Mouse (Mus musculus): ENCODE data around the gene Pitpnc1. TPM values are rescaled to one million over a fixed set of nuclear protein-coding genes. Genes with fewer than 3 reads are reported as not detected.
A peak's percentile ranks its signal among the peaks of the same experiment; 100 is the strongest.

Gene Pitpnc1
- polyA plus RNA-seq, 1 experiment, result 30.0 TPM

GRCm38 (mm10) chr11:107431197-107431965 is 39.1 kb downstream of the Pitpnc1 start:
- Histone ChIP-seq H3K27ac (ENCODE audit: insufficient read depth, low read length) (no peak overlapping the region), H3K27me3 (ENCODE audit: control insufficient read depth, insufficient read depth, low read length) (no peaks in the 10 kb centered on the region), H3K4me3 (replicated peaks; ENCODE audit: insufficient read depth, low read depth, low read length) (no peak overlapping the region), H3K4me1 (ENCODE audit: control insufficient read depth, insufficient read depth, low read length) (no peaks in the 10 kb centered on the region)
- no peak for DNase-seq
- 82% methylated on average over 7 of the region's 7 CpGs for WGBS
- TF ChIP-seq POLR2A (IDR thresholded peaks at IDR 0.05; ENCODE audit: borderline replicate concordance, insufficient read depth, low read length) (no peak), CTCF (IDR thresholded peaks at IDR 0.05; ENCODE audit: borderline replicate concordance, insufficient read depth, low read depth, low read length) (no peak)

DNA sequence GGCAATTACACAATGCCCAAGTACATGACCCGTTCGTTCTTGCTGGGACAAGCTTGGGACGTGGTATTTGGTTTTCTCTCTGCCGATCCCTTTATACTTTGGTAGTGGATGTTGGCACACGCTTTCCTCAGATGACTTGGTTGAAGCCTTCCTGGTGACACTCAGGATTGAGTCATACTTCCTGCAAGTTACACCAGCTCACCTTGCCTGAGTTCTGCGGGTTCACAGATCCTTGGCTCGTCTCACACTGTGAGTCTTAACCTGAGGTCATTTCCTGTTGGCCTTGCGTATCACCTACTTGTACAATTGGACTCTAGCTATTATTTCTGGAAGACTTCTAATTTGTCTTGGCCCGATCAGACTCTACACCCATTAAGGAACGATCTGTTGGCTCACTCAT is 42.5 kb downstream of the Pitpnc1 start:
- Histone ChIP-seq H3K4me3 (replicated peaks; ENCODE audit: insufficient read depth, low read depth, low read length) (no peak overlapping the region), H3K27ac (ENCODE audit: insufficient read depth, low read length) (no peak overlapping the region), H3K4me1 (ENCODE audit: control insufficient read depth, insufficient read depth, low read length) (no peaks in the 10 kb centered on the region), H3K27me3 (ENCODE audit: control insufficient read depth, insufficient read depth, low read length) (no peaks in the 10 kb centered on the region)
- no peak for TF ChIP-seq POLR2A (IDR thresholded peaks at IDR 0.05; ENCODE audit: borderline replicate concordance, insufficient read depth, low read length)
- no peak for TF ChIP-seq CTCF (IDR thresholded peaks at IDR 0.05; ENCODE audit: borderline replicate concordance, insufficient read depth, low read depth, low read length)
- no peak for DNase-seq
- WGBS, result 91% methylated on average over 10 of the region's 10 CpGs

DNA sequence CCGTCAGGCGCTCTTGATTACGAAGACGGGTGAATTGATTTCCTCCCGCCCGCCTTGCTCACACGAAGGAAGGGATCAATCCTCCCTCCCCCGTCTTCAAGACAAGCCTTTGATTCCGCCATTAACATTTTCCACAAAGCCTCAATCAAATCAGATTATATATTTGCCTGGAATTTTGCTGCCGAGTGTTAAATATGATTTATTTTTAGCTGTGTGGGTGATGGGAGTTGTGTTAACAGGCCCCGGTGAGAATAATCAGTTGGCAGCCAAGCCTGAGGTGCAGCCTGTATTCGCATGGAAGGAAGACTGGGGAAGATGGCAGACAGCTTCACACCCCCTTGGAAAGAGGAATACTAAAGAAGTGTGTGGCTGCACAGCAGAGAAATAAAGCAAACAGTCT is 46.3 kb downstream of the Pitpnc1 start:
- 82% methylated on average over 12 of the region's 12 CpGs for WGBS
- TF ChIP-seq CTCF (IDR thresholded peaks at IDR 0.05; ENCODE audit: borderline replicate concordance, insufficient read depth, low read depth, low read length) (no peak), POLR2A (IDR thresholded peaks at IDR 0.05; ENCODE audit: borderline replicate concordance, insufficient read depth, low read length) (no peak)
- H3K4me3 ChIP-seq (replicated peaks; ENCODE audit: insufficient read depth, low read depth, low read length), result no peak overlapping the region
- H3K4me1 ChIP-seq (ENCODE audit: control insufficient read depth, insufficient read depth, low read length), result peaks cover 4% of the 10 kb centered on the region
- no peak overlapping the region for H3K27ac ChIP-seq (ENCODE audit: insufficient read depth, low read length)
- no peak for DNase-seq
- no peaks in the 10 kb centered on the region for H3K27me3 ChIP-seq (ENCODE audit: control insufficient read depth, insufficient read depth, low read length)

DNA sequence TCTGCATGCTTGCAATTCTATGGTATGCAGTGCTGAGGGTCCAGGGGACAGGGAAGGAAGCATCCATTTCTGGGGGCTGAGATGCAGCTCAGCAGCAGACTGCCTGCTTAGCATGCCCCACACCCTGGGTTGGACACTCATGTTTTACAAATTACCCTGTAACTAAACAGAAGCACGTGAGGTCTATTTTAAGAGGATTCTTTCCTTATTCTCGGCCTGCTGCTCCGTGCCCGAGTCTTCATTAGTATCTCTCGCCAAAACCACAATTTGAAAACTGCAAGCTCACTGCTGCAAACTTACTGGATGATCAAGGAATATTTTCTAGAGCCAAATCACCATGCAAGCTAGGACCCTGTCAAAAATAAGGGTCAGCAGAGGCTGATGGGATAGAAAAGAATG is 48.1 kb downstream of the Pitpnc1 start:
- DNase-seq, result no peak
- no peak overlapping the region for H3K4me3 ChIP-seq (replicated peaks; ENCODE audit: insufficient read depth, low read depth, low read length)

DNA sequence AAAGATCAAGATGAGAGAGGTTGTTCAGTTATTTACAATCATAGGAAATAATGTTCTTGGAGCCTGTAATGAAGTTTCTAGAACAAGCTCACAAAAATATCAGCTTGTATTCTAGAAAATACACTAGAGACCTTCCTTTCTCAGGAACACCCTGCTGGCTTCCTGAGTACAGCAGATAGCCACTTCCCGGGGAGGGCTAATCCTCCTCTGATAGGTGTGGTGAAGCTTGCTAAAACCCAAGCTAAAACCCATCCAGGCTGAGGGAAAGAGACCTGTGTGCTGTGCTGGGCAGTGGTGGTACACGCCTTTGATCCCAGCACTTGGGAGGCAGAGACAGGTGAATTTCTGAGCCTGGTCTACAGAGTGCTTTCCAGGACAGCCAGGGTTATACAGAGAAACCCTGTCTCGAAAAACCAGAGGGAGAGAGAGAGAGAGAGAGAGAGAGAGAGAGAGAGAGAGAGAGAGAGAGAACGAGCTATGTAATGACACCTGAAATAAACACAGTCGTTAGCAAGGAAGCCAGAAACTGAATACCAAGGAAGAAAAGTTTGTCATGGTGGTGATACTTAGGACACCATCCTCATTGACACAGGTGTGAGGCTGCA is 48.6 kb downstream of the Pitpnc1 start:
- Histone ChIP-seq H3K27me3 (ENCODE audit: control insufficient read depth, insufficient read depth, low read length) (no peaks in the 10 kb centered on the region), H3K4me3 (replicated peaks; ENCODE audit: insufficient read depth, low read depth, low read length) (no peak overlapping the region), H3K27ac (ENCODE audit: insufficient read depth, low read length) (no peak overlapping the region), H3K4me1 (ENCODE audit: control insufficient read depth, insufficient read depth, low read length) (peaks cover 4% of the 10 kb centered on the region)
- no peak for DNase-seq
- no peak for TF ChIP-seq POLR2A (IDR thresholded peaks at IDR 0.05; ENCODE audit: borderline replicate concordance, insufficient read depth, low read length)
- TF ChIP-seq CTCF (IDR thresholded peaks at IDR 0.05; ENCODE audit: borderline replicate concordance, insufficient read depth, low read depth, low read length), result no peak
- WGBS, result 63% methylated on average over 5 of the region's 5 CpGs

More for the DNA sequence above, 48.1 kb downstream of the Pitpnc1 start:
- Histone ChIP-seq H3K27me3 (ENCODE audit: control insufficient read depth, insufficient read depth, low read length) (no peaks in the 10 kb centered on the region), H3K4me1 (ENCODE audit: control insufficient read depth, insufficient read depth, low read length) (peaks cover 4% of the 10 kb centered on the region), H3K27ac (ENCODE audit: insufficient read depth, low read length) (no peak overlapping the region)
- TF ChIP-seq POLR2A (IDR thresholded peaks at IDR 0.05; ENCODE audit: borderline replicate concordance, insufficient read depth, low read length) (no peak), CTCF (IDR thresholded peaks at IDR 0.05; ENCODE audit: borderline replicate concordance, insufficient read depth, low read depth, low read length) (no peak)
- 68% methylated on average over 5 of the region's 5 CpGs for WGBS

- no peak overlapping the region for H3K27ac ChIP-seq (ENCODE audit: insufficient read depth, low read length)
Observed at GRCm38 (mm10) chr11:107419925-107420324, 50.6 kb downstream of the Pitpnc1 start.

DNA sequence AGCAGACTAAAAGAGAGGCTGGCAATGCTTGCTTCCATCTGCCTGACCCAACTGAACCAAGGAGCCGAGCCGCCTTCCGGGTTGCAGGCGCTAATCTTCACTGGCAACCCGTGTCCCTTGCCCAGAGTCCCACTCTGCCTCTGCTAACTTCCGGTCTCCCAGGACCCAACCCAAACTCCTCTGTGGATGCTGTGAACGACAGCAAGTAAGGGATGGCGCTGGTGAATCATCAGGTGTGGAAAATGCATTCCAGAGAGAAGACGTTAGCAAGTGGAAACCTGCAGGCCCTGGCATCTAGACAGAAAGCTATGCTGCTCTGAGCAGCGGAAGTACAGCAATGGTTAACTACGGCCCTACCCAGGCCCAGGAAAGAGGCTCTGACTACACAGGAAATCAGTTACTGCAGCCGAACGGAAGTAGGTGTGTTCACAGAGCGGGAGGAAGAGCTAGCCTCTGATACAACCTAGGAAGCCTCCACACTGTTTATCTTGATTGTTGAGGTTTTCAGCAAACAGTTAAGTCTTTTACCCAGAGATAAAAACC is 53.4 kb downstream of the Pitpnc1 start:
- WGBS, result 47% methylated on average over 14 of the region's 14 CpGs
- TF ChIP-seq CTCF (IDR thresholded peaks at IDR 0.05; ENCODE audit: borderline replicate concordance, insufficient read depth, low read depth, low read length) (no peak), POLR2A (IDR thresholded peaks at IDR 0.05; ENCODE audit: borderline replicate concordance, insufficient read depth, low read length) (no peak)
- no peaks in the 10 kb centered on the region for H3K27me3 ChIP-seq (ENCODE audit: control insufficient read depth, insufficient read depth, low read length)
- H3K4me1 ChIP-seq (ENCODE audit: control insufficient read depth, insufficient read depth, low read length), result peaks cover 2% of the 10 kb centered on the region
- DNase-seq, result no peak
- H3K4me3 ChIP-seq (replicated peaks; ENCODE audit: insufficient read depth, low read depth, low read length), result no peak overlapping the region
- H3K27ac ChIP-seq (ENCODE audit: insufficient read depth, low read length), result 0 out of 2 replicates have a peak overlapping the region, but pooled peaks have one; percentile 7

More at GRCm38 (mm10) chr11:107419925-107420324, 50.6 kb downstream of the Pitpnc1 start:
- peaks cover 4% of the 10 kb centered on the region for H3K4me1 ChIP-seq (ENCODE audit: control insufficient read depth, insufficient read depth, low read length)
- H3K4me3 ChIP-seq (replicated peaks; ENCODE audit: insufficient read depth, low read depth, low read length), result no peak overlapping the region
- WGBS, result 48% methylated on average over 7 of the region's 7 CpGs
- TF ChIP-seq POLR2A (IDR thresholded peaks at IDR 0.05; ENCODE audit: borderline replicate concordance, insufficient read depth, low read length) (no peak), CTCF (IDR thresholded peaks at IDR 0.05; ENCODE audit: borderline replicate concordance, insufficient read depth, low read depth, low read length) (no peak)
- DNase-seq, result peak in 1 of 2 experiments; percentile 9
- H3K27me3 ChIP-seq (ENCODE audit: control insufficient read depth, insufficient read depth, low read length), result no peaks in the 10 kb centered on the region
